Mouse (Mus musculus) thymus, postnatal 36 days (tissue): ENCODE measurements around the gene Vmn1r177.
"Not testable (repeated sequence)": the region's sequence is repeated elsewhere in the genome, so short reads cannot be mapped to it uniquely, and the experiment has no call there.

Experiments used
- DNase-seq, 2 experiments: peaks; one replicate each; pipeline ENCODE4 v3.0.0; 2022; ENCODE audit warnings: mixed read lengths in 2 of 2

Gene Vmn1r177

DNA sequence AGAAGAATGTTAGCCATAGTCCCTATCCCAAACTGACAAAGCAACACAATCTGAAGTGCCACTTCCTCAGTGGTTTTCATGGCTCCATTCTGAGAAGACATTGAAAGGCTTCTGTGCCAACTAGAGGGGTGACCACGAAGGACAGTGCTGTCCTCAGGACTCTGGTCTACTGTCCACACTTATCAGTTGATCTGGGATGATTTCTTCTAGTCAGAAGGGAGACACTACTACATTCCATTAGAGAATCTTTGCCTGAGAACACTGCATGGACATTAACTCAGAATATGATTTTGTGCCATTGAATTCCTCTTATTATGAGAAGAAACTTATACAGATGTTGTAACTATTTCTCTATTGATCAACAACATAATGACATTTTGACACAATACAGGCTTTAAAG lies at the start of gene Vmn1r177:
TSS of gene Vmn1r177 (minus strand) at position 101 of the 400 bp plus-strand sequence.
- DNase-seq: not testable (repeated sequence)

DNA sequence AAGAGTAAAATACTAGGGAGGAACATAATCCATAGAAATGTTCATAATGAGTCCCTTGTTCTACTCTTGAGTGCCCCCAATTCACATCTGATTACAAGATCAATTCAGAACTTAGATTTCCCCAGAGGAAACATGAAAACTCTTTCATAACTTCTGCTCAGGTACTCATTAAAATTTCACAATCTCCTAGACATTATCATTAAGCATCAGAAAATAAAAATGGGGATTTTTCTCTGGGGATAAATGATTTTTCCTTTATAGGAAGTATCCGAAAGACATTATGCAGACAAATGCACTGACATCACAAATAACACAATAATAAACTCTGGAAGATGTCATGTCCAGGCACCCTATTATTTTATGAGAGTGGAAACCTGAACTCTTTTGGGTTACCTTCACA lies 25.5 kb upstream of the Vmn1r177 start, which contains the start of gene Vmn1r178:
TSS of gene Vmn1r178 (plus strand) at position 301 of the 400 bp plus-strand sequence.
- no peak for DNase-seq

DNA sequence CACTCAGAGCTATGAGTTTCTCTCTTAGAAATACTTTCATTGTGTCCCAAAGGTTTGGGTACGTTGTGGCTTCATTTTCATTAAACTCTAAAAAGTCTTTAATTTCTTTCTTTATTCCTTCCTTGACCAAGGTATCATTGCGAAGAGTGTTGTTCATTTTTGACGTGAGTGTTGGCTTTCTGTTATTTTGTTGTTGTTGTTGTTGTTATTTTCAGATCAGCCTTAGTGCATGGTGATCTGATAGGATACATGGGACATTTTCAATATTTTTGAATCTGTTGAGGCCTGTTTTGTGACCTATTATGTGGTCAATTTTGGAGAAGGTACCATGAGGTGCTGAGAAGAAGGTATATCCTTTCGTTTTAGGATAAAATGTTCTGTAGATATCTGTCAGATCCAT lies 10.7 kb upstream of the Vmn1r177 start:
- not testable (repeated sequence) for DNase-seq

DNA sequence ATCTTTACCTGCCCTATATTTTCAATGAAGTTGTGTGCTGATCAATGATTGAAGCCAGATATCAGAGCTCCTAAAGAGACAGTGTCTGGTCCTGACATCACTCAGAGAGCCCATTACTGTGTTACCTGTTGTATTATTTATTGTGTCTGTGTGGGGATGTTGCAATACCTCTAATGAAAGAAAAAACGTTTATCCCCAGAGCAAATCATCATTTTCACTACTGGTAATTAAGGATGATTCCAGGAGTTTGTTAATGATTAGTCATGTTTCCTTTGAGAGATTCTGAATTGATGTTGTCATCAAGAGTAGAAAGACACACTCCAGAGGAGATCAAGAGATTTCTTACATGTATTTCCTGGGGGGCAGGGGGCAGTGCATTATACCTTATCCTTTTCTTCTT lies 29.0 kb downstream of the Vmn1r177 start, which contains the start of gene Vmn1r176:
TSS of gene Vmn1r176 (minus strand) at position 101 of the 400 bp plus-strand sequence.
- DNase-seq: not testable (repeated sequence)
